Mouse (Mus musculus) lung, embryonic 15.5 days (tissue): ENCODE measurements at regions not wholly inside any gene's neighbourhood (a gene's known extent, or its start where the extent isn't known, plus 50 kb on each side); places are given as distances from the start of the nearest gene placed in this dataset.

Source experiments
- ATAC-seq: fragments of 200-750 bp; cut with Nextera tagmentation; 2 replicates; pipeline ENCODE4 v1.8.0; 2017; ENCODE audit warnings: moderate number of reproducible peaks, borderline replicate concordance; ENCODE audit not compliant: low FRiP score, low TSS enrichment; ENCODE audit errors: extremely low read depth
- H3K27ac ChIP-seq: fragments of 300-500 bp; sonication (generic); 2 replicates; pipeline ENCODE4 v1.5.1; 2015; ENCODE audit warnings: moderate library complexity, mild to moderate bottlenecking, inconsistent platforms
- H3K27me3 ChIP-seq: fragments of 300-500 bp; sonication (generic); 2 replicates; pipeline ENCODE4 v1.6.1; 2015; ENCODE audit warnings: inconsistent platforms
- H3K36me3 ChIP-seq: fragments of 300-500 bp; sonication (generic); 2 replicates; pipeline ENCODE4 v1.6.1; 2015; ENCODE audit warnings: inconsistent platforms
- H3K4me1 ChIP-seq: fragments of 300-500 bp; sonication (generic); 2 replicates; pipeline ENCODE4 v1.6.1; 2015; ENCODE audit warnings: inconsistent platforms
- H3K4me2 ChIP-seq: fragments of 300-500 bp; sonication (generic); 2 replicates; pipeline ENCODE4 v1.6.1; 2015; ENCODE audit warnings: inconsistent platforms, mild to moderate bottlenecking, moderate library complexity
- H3K4me3 ChIP-seq: fragments of 300-500 bp; sonication (generic); 2 replicates; pipeline ENCODE4 v1.5.1; 2015; ENCODE audit warnings: mild to moderate bottlenecking, inconsistent platforms
- H3K9ac ChIP-seq: fragments of 300-500 bp; sonication (generic); 2 replicates; pipeline ENCODE4 v1.6.1; 2015; ENCODE audit warnings: inconsistent platforms
- H3K9me3 ChIP-seq: fragments of 300-500 bp; sonication (generic); 2 replicates; pipeline ENCODE4 v1.6.1; 2016; ENCODE audit warnings: inconsistent platforms
- WGBS: fragments of 180-500 bp; shearing (Covaris S2); methylation state at CpG from one replicate; pipeline ENCODE4 v1.1.7; 2015; 5-methylcytosine and 5-hydroxymethylcytosine counted together

- ATAC-seq: no peak
- Histone ChIP-seq H3K4me1 (no peaks in the 10 kb centered on the region), H3K9me3 (no peaks in the 10 kb centered on the region), H3K4me3 (no peak overlapping the region), H3K36me3 (no peaks in the 10 kb centered on the region), H3K9ac (no peak overlapping the region), H3K4me2 (no peak overlapping the region), H3K27me3 (no peaks in the 10 kb centered on the region), H3K27ac (no peak overlapping the region)
- 79% methylated on average over 7 of the region's 7 CpGs for WGBS
These were observed 55.1 kb upstream of the Spdl1 start for GRCm38 (mm10) chr11:34888374-34889136.

DNA sequence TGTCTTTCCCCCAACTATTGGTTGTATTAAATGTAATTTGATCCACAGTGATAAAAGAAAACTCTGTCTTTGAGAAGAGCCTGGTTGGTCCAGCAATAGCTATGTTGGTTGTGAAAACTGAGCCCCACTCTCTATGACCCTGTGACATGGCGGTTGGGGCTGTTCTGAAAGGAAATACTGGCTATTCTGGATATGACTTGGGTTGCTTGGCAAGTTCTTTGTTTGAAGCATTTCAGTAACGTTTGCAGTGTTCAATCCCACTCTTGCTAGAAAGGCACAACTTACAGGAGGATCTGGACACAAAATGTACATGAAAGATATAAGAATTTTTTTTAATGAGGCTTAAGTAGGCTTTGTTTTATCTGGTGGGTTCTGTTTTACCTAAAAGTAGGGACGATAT lies 54.1 kb upstream of the Spdl1 start:
- Histone ChIP-seq H3K36me3 (no peaks in the 10 kb centered on the region), H3K4me3 (no peak overlapping the region), H3K4me2 (no peak overlapping the region), H3K4me1 (no peaks in the 10 kb centered on the region), H3K9ac (no peak overlapping the region), H3K27ac (no peak overlapping the region), H3K9me3 (no peaks in the 10 kb centered on the region), H3K27me3 (no peaks in the 10 kb centered on the region)
- WGBS: 83% methylated on average over 3 of the region's 3 CpGs
- no peak for ATAC-seq
